Mouse (Mus musculus) cerebellum, adult 2 months (tissue): Measurements from ENCODE around the gene Gstm6. TPM values are rescaled to one million over a fixed set of nuclear protein-coding genes. Genes with fewer than 3 reads are reported as not detected.

ENCODE experiments used
- DNase-seq, 2 experiments: peaks; one replicate each; pipeline ENCODE4 v3.0.0; 2021
- H3K27ac ChIP-seq: fragments of 200-500 bp; 2 replicates; pipeline ENCODE4 v1.5.1; 2012; ENCODE audit warnings: low read length, control low read depth, inconsistent platforms; ENCODE audit not compliant: insufficient read depth
- H3K27me3 ChIP-seq: fragments of 200-500 bp; 2 replicates; pipeline ENCODE4 v1.6.1; 2012; ENCODE audit warnings: inconsistent platforms, mild to moderate bottlenecking, low read length, moderate library complexity; ENCODE audit not compliant: control insufficient read depth, insufficient read depth
- H3K4me1 ChIP-seq: fragments of 200-500 bp; 2 replicates; pipeline ENCODE4 v1.6.1; 2011; ENCODE audit warnings: low read length; ENCODE audit not compliant: control insufficient read depth, insufficient read depth
- H3K4me3 ChIP-seq: fragments of 200-500 bp; replicated peaks from 2 replicates; pipeline ENCODE3; 2011; ENCODE audit warnings: mild to moderate bottlenecking, low read depth, low read length, control low read depth; ENCODE audit not compliant: insufficient read depth
- CTCF ChIP-seq: fragments of 200-500 bp; IDR thresholded peaks from 2 replicates; pipeline ENCODE4 v1.5.1; 2011; ENCODE audit warnings: low read depth, mild to moderate bottlenecking, control low read depth, low read length, moderate library complexity, borderline replicate concordance; ENCODE audit not compliant: insufficient read depth
- POLR2A ChIP-seq: fragments of 200-500 bp; IDR thresholded peaks from 2 replicates; pipeline ENCODE4 v1.6.1; 2011; ENCODE audit warnings: low read length, control low read depth, borderline replicate concordance; ENCODE audit not compliant: insufficient read depth
- WGBS: fragments of 180-500 bp; shearing (Covaris S2); methylation state at CpG from one replicate; pipeline ENCODE4 v1.1.7; 2018; 5-methylcytosine and 5-hydroxymethylcytosine counted together
- polyA plus RNA-seq: library from polyadenylated mRNA; depleted of rRNA; stranded (reverse); fragments of >200 nt; gene quantifications from 2 replicates; pipeline ENCODE4 v1.2.3, GENCODE M21; 2012

Gstm6 gene
- polyA plus RNA-seq, 1 experiment, result 4.6 TPM

- Histone ChIP-seq H3K27ac (no peak overlapping the region), H3K4me3 (no peak overlapping the region), H3K27me3 (no peaks in the 10 kb centered on the region), H3K4me1 (peaks cover 2% of the 10 kb centered on the region; the same call in 1 of the 2 replicates)
- 70% methylated on average over 3 of the region's 3 CpGs for WGBS
- TF ChIP-seq CTCF, result no peak
- DNase-seq, result no peak
Observed at GRCm38 (mm10) chr3:107935888-107936287, 7.7 kb downstream of the Gstm6 start.

GRCm38 (mm10) chr3:107935268-107935667 is 8.3 kb downstream of the Gstm6 start:
- Histone ChIP-seq H3K4me1 (0 out of 2 replicates have a peak, but pooled peaks cover 2% of the 10 kb centered on the region), H3K4me3 (no peak overlapping the region), H3K27ac (no peak overlapping the region), H3K27me3 (no peaks in the 10 kb centered on the region)
- WGBS, result 94% methylated on average over 3 of the region's 3 CpGs
- TF ChIP-seq CTCF (no peak), POLR2A (no peak)
- DNase-seq, result no peak

- H3K27me3 ChIP-seq, result no peaks in the 10 kb centered on the region
- no peak overlapping the region for H3K4me3 ChIP-seq
- H3K4me1 ChIP-seq, result 0 out of 2 replicates have a peak, but pooled peaks cover 5% of the 10 kb centered on the region
- no peak overlapping the region for H3K27ac ChIP-seq
- WGBS, result 66% methylated on average over 6 of the region's 6 CpGs
- TF ChIP-seq CTCF, result no peak
- TF ChIP-seq POLR2A, result no peak
- DNase-seq, result no peak
Observed at GRCm38 (mm10) chr3:107932128-107932527, 11.4 kb downstream of the Gstm6 start.

- H3K4me3 ChIP-seq, result peak within 1 kb of the TSS; percentile 48
- H3K27me3 ChIP-seq, result no peaks in the 10 kb centered on the region
- DNase-seq, result peak; percentile 90 to 94
- peak; percentile 5; the same call in 1 of the 2 replicates for TF ChIP-seq CTCF
- TF ChIP-seq POLR2A, result no peak
- 0 out of 2 replicates have a peak, but pooled peaks cover 5% of the 10 kb centered on the region for H3K4me1 ChIP-seq
- peak within 1 kb of the TSS; percentile 8; the same call in 1 of the 2 replicates for H3K27ac ChIP-seq
- 7% methylated on average over 10 of the region's 10 CpGs for WGBS
Observed at GRCm38 (mm10) chr3:107931670-107932069, 11.9 kb downstream of the Gstm6 start, which contains the start of gene Gstm7. Gene Gstm7 (minus strand): TSS chr3:107931817.

- WGBS, result 45% methylated on average over 2 of the region's 2 CpGs
- Histone ChIP-seq H3K4me3 (peak overlapping the region; percentile 48), H3K4me1 (0 out of 2 replicates have a peak, but pooled peaks cover 5% of the 10 kb centered on the region), H3K27ac (peak overlapping the region; percentile 8; the same call in 1 of the 2 replicates), H3K27me3 (no peaks in the 10 kb centered on the region)
- no peak for DNase-seq
- TF ChIP-seq CTCF, result no peak
- TF ChIP-seq POLR2A, result no peak
Observed at GRCm38 (mm10) chr3:107931134-107931533, 12.4 kb downstream of the Gstm6 start.

GRCm38 (mm10) chr3:107929731-107930130 is 13.8 kb downstream of the Gstm6 start:
- H3K4me3 ChIP-seq, result no peak overlapping the region
- DNase-seq, result no peak
- WGBS, result 89% methylated on average over 4 of the region's 4 CpGs
- H3K4me1 ChIP-seq, result 0 out of 2 replicates have a peak, but pooled peaks cover 5% of the 10 kb centered on the region
- no peak overlapping the region for H3K27ac ChIP-seq
- no peak for TF ChIP-seq CTCF
- no peak for TF ChIP-seq POLR2A
- no peaks in the 10 kb centered on the region for H3K27me3 ChIP-seq

- Histone ChIP-seq H3K27me3 (no peaks in the 10 kb centered on the region), H3K4me3 (no peak overlapping the region), H3K27ac (no peak overlapping the region), H3K4me1 (0 out of 2 replicates have a peak, but pooled peaks cover 5% of the 10 kb centered on the region)
- DNase-seq, result no peak
- TF ChIP-seq CTCF (no peak), POLR2A (no peak)
- 92% methylated on average over 4 of the region's 4 CpGs for WGBS
Observed at GRCm38 (mm10) chr3:107929243-107929642, 14.3 kb downstream of the Gstm6 start.

GRCm38 (mm10) chr3:107928691-107929090 is 14.9 kb downstream of the Gstm6 start:
- no peak for DNase-seq
- 69% methylated on average over 11 of the region's 11 CpGs for WGBS
- Histone ChIP-seq H3K4me3 (no peak overlapping the region), H3K4me1 (0 out of 2 replicates have a peak, but pooled peaks cover 5% of the 10 kb centered on the region), H3K27ac (no peak overlapping the region), H3K27me3 (no peaks in the 10 kb centered on the region)
- TF ChIP-seq POLR2A (no peak), CTCF (no peak)
